Mouse (Mus musculus): ENCODE results near the gene Usp25. TPM values are rescaled to one million over a fixed set of nuclear protein-coding genes. Genes with fewer than 3 reads are reported as not detected.

The Usp25 gene
- total and polyA plus RNA-seq, 2 experiments, result 7.1 to 24.8 TPM

- WGBS, result 89% methylated on average over 4 of the region's 4 CpGs
These were observed 137.4 kb downstream of the Usp25 start for GRCm38 (mm10) chr16:77150884-77151283.

GRCm38 (mm10) chr16:77152288-77152687, 138.8 kb downstream of the Usp25 start:
- no peak for DNase-seq (ENCODE audit: extremely low read depth, low read depth, low spot score)
- Histone ChIP-seq H3K4me1 (ENCODE audit: control insufficient read depth, insufficient read depth, low read length) (no peaks in the 10 kb centered on the region), H3K27ac (replicated peaks; ENCODE audit: insufficient read depth, low read depth, low read length) (no peak overlapping the region), H3K9ac (ENCODE audit: low read depth, low read length) (no peak overlapping the region), H3K79me2 (ENCODE audit: control insufficient read depth, insufficient read depth, low read length) (no peaks in the 10 kb centered on the region), H3K36me3 (ENCODE audit: control insufficient read depth, insufficient read depth, low read length) (no peaks in the 10 kb centered on the region), H3K27me3 (ENCODE audit: control insufficient read depth, insufficient read depth, low read length) (no peaks in the 10 kb centered on the region), H3K4me3 (ENCODE audit: insufficient read depth, low read depth, low read length) (no peak overlapping the region)
- no peak for TF ChIP-seq POLR2A (IDR thresholded peaks at IDR 0.05; ENCODE audit: extremely low read depth, insufficient read depth, low read length)
- TF ChIP-seq CTCF (IDR thresholded peaks at IDR 0.05; ENCODE audit: low read depth, low read length), result no peak
- 73% methylated on average over 1 of the region's 1 CpGs for WGBS

More at GRCm38 (mm10) chr16:77150884-77151283, 137.4 kb downstream of the Usp25 start:
- Histone ChIP-seq H3K4me3 (ENCODE audit: insufficient read depth, low read depth, low read length) (no peak overlapping the region), H3K36me3 (ENCODE audit: control insufficient read depth, insufficient read depth, low read length) (no peaks in the 10 kb centered on the region), H3K27ac (replicated peaks; ENCODE audit: insufficient read depth, low read depth, low read length) (no peak overlapping the region), H3K79me2 (ENCODE audit: control insufficient read depth, insufficient read depth, low read length) (no peaks in the 10 kb centered on the region), H3K9ac (ENCODE audit: low read depth, low read length) (no peak overlapping the region), H3K4me1 (ENCODE audit: control insufficient read depth, insufficient read depth, low read length) (no peaks in the 10 kb centered on the region), H3K27me3 (ENCODE audit: control insufficient read depth, insufficient read depth, low read length) (no peaks in the 10 kb centered on the region)
- DNase-seq (ENCODE audit: extremely low read depth, low read depth, low spot score), result no peak
- TF ChIP-seq POLR2A (IDR thresholded peaks at IDR 0.05; ENCODE audit: extremely low read depth, insufficient read depth, low read length) (no peak), CTCF (IDR thresholded peaks at IDR 0.05; ENCODE audit: low read depth, low read length) (no peak)

- Histone ChIP-seq H3K4me3 (ENCODE audit: insufficient read depth, low read depth, low read length) (no peak overlapping the region), H3K79me2 (ENCODE audit: control insufficient read depth, insufficient read depth, low read length) (no peaks in the 10 kb centered on the region), H3K27ac (replicated peaks; ENCODE audit: insufficient read depth, low read depth, low read length) (no peak overlapping the region), H3K4me1 (ENCODE audit: control insufficient read depth, insufficient read depth, low read length) (no peaks in the 10 kb centered on the region), H3K36me3 (ENCODE audit: control insufficient read depth, insufficient read depth, low read length) (no peaks in the 10 kb centered on the region), H3K9ac (ENCODE audit: low read depth, low read length) (no peak overlapping the region), H3K27me3 (ENCODE audit: control insufficient read depth, insufficient read depth, low read length) (no peaks in the 10 kb centered on the region)
- 50% methylated on average over 1 of the region's 1 CpGs for WGBS
- TF ChIP-seq POLR2A (IDR thresholded peaks at IDR 0.05; ENCODE audit: extremely low read depth, insufficient read depth, low read length) (no peak), CTCF (IDR thresholded peaks at IDR 0.05; ENCODE audit: low read depth, low read length) (no peak)
- DNase-seq (ENCODE audit: extremely low read depth, low read depth, low spot score), result no peak
These were observed 139.8 kb downstream of the Usp25 start for GRCm38 (mm10) chr16:77153216-77153715.

- H3K36me3 ChIP-seq (ENCODE audit: control insufficient read depth, insufficient read depth, low read length), result no peaks in the 10 kb centered on the region
- TF ChIP-seq POLR2A (IDR thresholded peaks at IDR 0.05; ENCODE audit: extremely low read depth, insufficient read depth, low read length), result no peak
- TF ChIP-seq CTCF (IDR thresholded peaks at IDR 0.05; ENCODE audit: low read depth, low read length), result no peak
- no peak for DNase-seq (ENCODE audit: extremely low read depth, low read depth, low spot score)
- no peak overlapping the region for H3K9ac ChIP-seq (ENCODE audit: low read depth, low read length)
- H3K4me1 ChIP-seq (ENCODE audit: control insufficient read depth, insufficient read depth, low read length), result no peaks in the 10 kb centered on the region
- H3K79me2 ChIP-seq (ENCODE audit: control insufficient read depth, insufficient read depth, low read length), result no peaks in the 10 kb centered on the region
- H3K4me3 ChIP-seq (ENCODE audit: insufficient read depth, low read depth, low read length), result no peak overlapping the region
- no peaks in the 10 kb centered on the region for H3K27me3 ChIP-seq (ENCODE audit: control insufficient read depth, insufficient read depth, low read length)
- WGBS, result 92% methylated on average over 2 of the region's 2 CpGs
- H3K27ac ChIP-seq (replicated peaks; ENCODE audit: insufficient read depth, low read depth, low read length), result no peak overlapping the region
These were observed 140.3 kb downstream of the Usp25 start for GRCm38 (mm10) chr16:77153815-77154214.

GRCm38 (mm10) chr16:77154831-77155230, 141.3 kb downstream of the Usp25 start:
- no peak for DNase-seq (ENCODE audit: extremely low read depth, low read depth, low spot score)
- Histone ChIP-seq H3K36me3 (ENCODE audit: control insufficient read depth, insufficient read depth, low read length) (no peaks in the 10 kb centered on the region), H3K79me2 (ENCODE audit: control insufficient read depth, insufficient read depth, low read length) (no peaks in the 10 kb centered on the region), H3K4me3 (ENCODE audit: insufficient read depth, low read depth, low read length) (no peak overlapping the region), H3K27ac (replicated peaks; ENCODE audit: insufficient read depth, low read depth, low read length) (no peak overlapping the region), H3K9ac (ENCODE audit: low read depth, low read length) (no peak overlapping the region), H3K27me3 (ENCODE audit: control insufficient read depth, insufficient read depth, low read length) (no peaks in the 10 kb centered on the region), H3K4me1 (ENCODE audit: control insufficient read depth, insufficient read depth, low read length) (no peaks in the 10 kb centered on the region)
- no peak for TF ChIP-seq CTCF (IDR thresholded peaks at IDR 0.05; ENCODE audit: low read depth, low read length)
- no peak for TF ChIP-seq POLR2A (IDR thresholded peaks at IDR 0.05; ENCODE audit: extremely low read depth, insufficient read depth, low read length)
- 93% methylated on average over 1 of the region's 1 CpGs for WGBS
